Mouse (Mus musculus) G1E-ER4 (cell line): Measurements from ENCODE around the gene Wfdc11. TPM values are rescaled to one million over a fixed set of nuclear protein-coding genes. Genes with fewer than 3 reads are reported as not detected.

ENCODE experiments used
- GATA1 ChIP-seq: IDR thresholded peaks from one replicate; pipeline ENCODE4 v1.8.0; 2012; ENCODE audit warnings: low read length, inconsistent platforms
- polyA plus RNA-seq: library from polyadenylated mRNA; stranded (reverse); fragments of >175 nt; gene quantifications from 2 replicates; pipeline ENCODE4 v1.2.3, GENCODE M21; 2012

Wfdc11 gene
- not detected in 2 replicates for polyA plus RNA-seq

GRCm38 (mm10) chr2:164673987-164674386, at the start of gene Wfdc11:
Gene Wfdc11, minus strand, starts transcription at chr2:164674087.
- no peak for TF ChIP-seq GATA1

- TF ChIP-seq GATA1: no peak
These were observed 49.4 kb upstream of the Wfdc11 start for GRCm38 (mm10) chr2:164723276-164723675.

- no peak for TF ChIP-seq GATA1
These were observed 41.1 kb upstream of the Wfdc11 start, which contains the start of gene Spint5 for GRCm38 (mm10) chr2:164715005-164715404. Gene Spint5, plus strand, starts transcription at chr2:164715305.

GRCm38 (mm10) chr2:164705991-164706390, 32.1 kb upstream of the Wfdc11 start:
- no peak for TF ChIP-seq GATA1

- no peak for TF ChIP-seq GATA1
These were observed 31.4 kb upstream of the Wfdc11 start for GRCm38 (mm10) chr2:164705328-164705727.

- no peak for TF ChIP-seq GATA1
These were observed 30.3 kb upstream of the Wfdc11 start for GRCm38 (mm10) chr2:164704235-164704634.

GRCm38 (mm10) chr2:164701761-164702160, 27.9 kb upstream of the Wfdc11 start:
- TF ChIP-seq GATA1: no peak

- TF ChIP-seq GATA1: no peak
These were observed 27.1 kb upstream of the Wfdc11 start for GRCm38 (mm10) chr2:164700959-164701358.

- TF ChIP-seq GATA1: no peak
These were observed 24.3 kb upstream of the Wfdc11 start, which contains the start of gene Spint4 for GRCm38 (mm10) chr2:164698201-164698600. Gene Spint4, plus strand, starts transcription at chr2:164698501.

GRCm38 (mm10) chr2:164684807-164685206, 10.9 kb upstream of the Wfdc11 start, which contains the start of gene Wfdc13:
Gene Wfdc13, plus strand, starts transcription at chr2:164685107.
- TF ChIP-seq GATA1: no peak

- no peak for TF ChIP-seq GATA1
These were observed 6.0 kb upstream of the Wfdc11 start for GRCm38 (mm10) chr2:164679906-164680305.

GRCm38 (mm10) chr2:164678848-164679625, 5.2 kb upstream of the Wfdc11 start:
- TF ChIP-seq GATA1: no peak

GRCm38 (mm10) chr2:164676916-164677685, 3.2 kb upstream of the Wfdc11 start:
- peak; percentile 70 for TF ChIP-seq GATA1

GRCm38 (mm10) chr2:164676103-164676502, 2.2 kb upstream of the Wfdc11 start:
- TF ChIP-seq GATA1: no peak

GRCm38 (mm10) chr2:164670938-164671337, 2.9 kb downstream of the Wfdc11 start:
- TF ChIP-seq GATA1: no peak

- no peak for TF ChIP-seq GATA1
These were observed 3.6 kb downstream of the Wfdc11 start for GRCm38 (mm10) chr2:164670261-164670660.

GRCm38 (mm10) chr2:164664851-164665250, 9.0 kb downstream of the Wfdc11 start:
- TF ChIP-seq GATA1: no peak
